Mouse (Mus musculus) kidney, postnatal 0 days (tissue): ENCODE results near the gene Odf4. TPM values are rescaled to one million over a fixed set of nuclear protein-coding genes. Genes with fewer than 3 reads are reported as not detected.
A peak's percentile ranks its signal among the peaks of the same experiment; 100 is the strongest.
"Not testable (repeated sequence)": the region's sequence is repeated elsewhere in the genome, so short reads cannot be mapped to it uniquely, and the experiment has no call there.

Experiments
- ATAC-seq: fragments of 200-750 bp; cut with Nextera tagmentation; replicated peaks from 2 replicates; pipeline ENCODE4 v1.8.0; 2017; ENCODE audit warnings: low read depth, moderate number of reproducible peaks, moderate TSS enrichment, moderate library complexity; ENCODE audit not compliant: low FRiP score
- DNase-seq: peaks from one replicate; pipeline ENCODE4 v3.0.0-alpha.2; 2016; ENCODE audit warnings: low spot score
- H3K27ac ChIP-seq: fragments of 300-500 bp; sonication (generic); 2 replicates; pipeline ENCODE4 v1.5.1; 2014; ENCODE audit warnings: mild to moderate bottlenecking
- H3K27me3 ChIP-seq: fragments of 300-500 bp; sonication (generic); 2 replicates; pipeline ENCODE4 v1.6.1; 2014; ENCODE audit warnings: low read length, mixed read lengths; ENCODE audit not compliant: insufficient read depth
- H3K36me3 ChIP-seq: fragments of 300-500 bp; sonication (generic); 2 replicates; pipeline ENCODE4 v1.6.1; 2014; ENCODE audit warnings: low read length, mixed read lengths; ENCODE audit not compliant: insufficient read depth
- H3K4me1 ChIP-seq: fragments of 300-500 bp; sonication (generic); replicated peaks from 2 replicates; pipeline ENCODE4 v1.6.1; 2014; ENCODE audit warnings: antibody characterized with exemption, low read length, mixed read lengths; ENCODE audit not compliant: insufficient read depth
- H3K4me2 ChIP-seq: fragments of 300-500 bp; sonication (generic); 2 replicates; pipeline ENCODE4 v1.6.1; 2014; ENCODE audit warnings: mild to moderate bottlenecking, low read length, moderate library complexity, mixed read lengths
- H3K4me3 ChIP-seq: fragments of 300-500 bp; sonication (generic); replicated peaks from 2 replicates; pipeline ENCODE4 v1.5.1; 2014; ENCODE audit warnings: low read depth, low read length
- H3K9ac ChIP-seq: fragments of 300-500 bp; sonication (generic); 2 replicates; pipeline ENCODE4 v1.6.1; 2014; ENCODE audit warnings: low read depth, low read length
- H3K9me3 ChIP-seq: fragments of 300-500 bp; sonication (generic); replicated peaks from 2 replicates; pipeline ENCODE4 v1.6.1; 2016; ENCODE audit warnings: low read length, inconsistent platforms, mixed read lengths
- CTCF ChIP-seq: IDR thresholded peaks from 2 replicates; pipeline ENCODE4 v1.5.1; 2016; ENCODE audit warnings: antibody characterized with exemption, low read depth, mild to moderate bottlenecking, moderate library complexity
- WGBS: fragments of 180-500 bp; shearing (Covaris S2); extraction: QIAGEN DNeasy Blood & Tissue Kit; methylation state at CpG from one replicate; pipeline ENCODE4 v1.1.7; 2014; 5-methylcytosine and 5-hydroxymethylcytosine counted together
- polyA plus RNA-seq: library from polyadenylated mRNA; unstranded; fragments of >200 nt; fragmentation: Nextera tagmentation; extraction: Ambion mirVana; gene quantifications from 2 replicates; pipeline ENCODE4 v1.2.1, GENCODE M21; 2015

Gene Odf4
- polyA plus RNA-seq, 1 experiment from 2014 or later = 0.29 TPM

DNA sequence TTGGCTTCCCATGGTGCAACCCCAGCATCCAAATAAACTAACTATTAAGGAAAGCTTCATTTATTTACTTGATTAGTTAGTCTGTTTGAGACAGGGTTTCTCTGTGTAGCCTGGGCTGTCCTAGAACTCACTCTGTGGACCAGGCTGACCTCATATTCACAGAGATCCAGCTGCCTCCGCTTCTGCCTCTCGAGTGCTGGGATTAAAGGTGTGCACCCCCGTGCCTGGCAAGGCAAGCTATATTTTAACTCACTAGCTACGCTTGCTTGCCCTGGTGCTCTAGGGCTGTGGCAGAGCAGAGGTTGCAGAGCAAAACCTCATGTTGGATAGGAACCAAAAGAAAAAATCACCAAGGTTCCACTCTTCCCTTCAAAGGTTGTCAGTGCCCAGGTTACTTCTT lies 13.6 kb upstream of the Odf4 start:
- Histone ChIP-seq H3K4me3 (peak overlapping the region; percentile 48), H3K9ac (peak overlapping the region; percentile 64), H3K27me3 (no peaks in the 10 kb centered on the region), H3K4me1 (no peaks in the 10 kb centered on the region), H3K9me3 (no peaks in the 10 kb centered on the region), H3K36me3 (no peaks in the 10 kb centered on the region), H3K27ac (peak overlapping the region; percentile 72), H3K4me2 (peak overlapping the region; percentile 71)
- WGBS = 29% methylated on average over 4 of the region's 4 CpGs
- no peak for TF ChIP-seq CTCF
- DNase-seq (peak; percentile 21), ATAC-seq (peak; percentile 33)

DNA sequence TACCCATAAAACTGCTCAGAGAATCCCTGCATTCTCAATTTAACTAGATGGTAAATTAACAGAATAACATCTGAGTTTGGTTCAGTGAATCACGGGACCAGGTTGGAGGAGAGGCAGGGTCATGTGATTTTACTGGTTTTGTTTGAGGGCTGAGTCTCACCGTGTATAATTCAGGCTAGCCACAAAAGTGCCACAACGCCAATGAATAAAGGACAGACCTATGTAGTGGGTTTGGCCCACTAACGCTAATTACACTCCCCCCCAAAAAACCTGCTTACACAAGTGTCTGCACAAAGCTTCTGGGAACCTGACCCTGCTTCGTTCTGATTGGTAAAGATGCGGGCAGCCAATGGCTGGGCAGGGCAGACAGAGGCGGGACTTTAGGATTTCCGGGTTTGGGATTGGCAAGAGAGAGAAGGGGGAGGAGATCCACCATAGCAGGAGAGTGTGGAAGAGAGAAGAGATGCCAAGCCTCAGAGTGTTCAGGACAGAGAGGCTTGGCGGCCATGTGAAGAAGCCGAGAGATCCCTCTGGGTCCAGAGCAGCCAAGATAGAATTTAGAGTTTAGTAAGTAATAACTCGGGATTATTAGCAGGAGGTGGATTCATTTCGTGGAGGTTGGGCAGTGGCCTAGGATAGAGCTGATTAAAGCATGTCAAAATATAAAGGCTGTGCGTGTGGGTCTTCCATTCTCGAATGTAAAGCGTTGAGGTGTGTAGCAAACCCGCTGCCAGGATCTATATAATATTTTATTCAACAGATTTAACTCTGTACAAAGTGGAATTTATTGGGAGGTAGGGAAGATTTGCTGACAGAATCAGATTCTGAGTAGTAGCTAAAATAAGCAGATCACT lies 12.8 kb upstream of the Odf4 start:
- H3K27ac ChIP-seq = peak overlapping the region; percentile 72
- no peak for TF ChIP-seq CTCF
- no peaks in the 10 kb centered on the region for H3K27me3 ChIP-seq
- ATAC-seq = peak; percentile 97
- no peaks in the 10 kb centered on the region for H3K4me1 ChIP-seq
- 3% methylated on average over 16 of the region's 16 CpGs for WGBS
- peak overlapping the region; percentile 64 for H3K9ac ChIP-seq
- H3K36me3 ChIP-seq = no peaks in the 10 kb centered on the region
- no peaks in the 10 kb centered on the region for H3K9me3 ChIP-seq
- peak; percentile 98 for DNase-seq
- H3K4me3 ChIP-seq = peak overlapping the region; percentile 48
- H3K4me2 ChIP-seq = peak overlapping the region; percentile 71

DNA sequence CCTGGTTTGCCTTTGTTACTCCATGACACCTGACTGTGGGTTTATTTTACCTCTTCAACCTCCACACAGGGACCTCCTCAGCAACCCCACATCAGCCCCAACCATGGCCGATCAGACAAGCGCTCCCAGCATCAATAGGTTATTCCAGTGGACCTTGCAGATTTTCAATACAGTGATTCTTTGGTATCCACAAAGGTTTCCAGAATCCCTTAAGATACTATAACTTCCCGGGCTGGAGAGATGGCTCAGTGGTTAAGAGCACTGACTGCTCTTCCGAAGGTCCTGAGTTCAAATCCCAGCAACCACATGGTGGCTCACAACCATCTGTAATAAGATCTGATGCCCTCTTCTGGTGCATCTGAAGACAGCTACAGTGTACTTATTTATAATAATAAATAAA lies 10.1 kb upstream of the Odf4 start:
- not testable (repeated sequence) for H3K4me3 ChIP-seq, H3K4me1 ChIP-seq, H3K4me2 ChIP-seq, DNase-seq, H3K27ac ChIP-seq, H3K36me3 ChIP-seq, H3K9ac ChIP-seq, H3K9me3 ChIP-seq, H3K27me3 ChIP-seq, ATAC-seq
- WGBS = 88% methylated on average over 4 of the region's 4 CpGs

DNA sequence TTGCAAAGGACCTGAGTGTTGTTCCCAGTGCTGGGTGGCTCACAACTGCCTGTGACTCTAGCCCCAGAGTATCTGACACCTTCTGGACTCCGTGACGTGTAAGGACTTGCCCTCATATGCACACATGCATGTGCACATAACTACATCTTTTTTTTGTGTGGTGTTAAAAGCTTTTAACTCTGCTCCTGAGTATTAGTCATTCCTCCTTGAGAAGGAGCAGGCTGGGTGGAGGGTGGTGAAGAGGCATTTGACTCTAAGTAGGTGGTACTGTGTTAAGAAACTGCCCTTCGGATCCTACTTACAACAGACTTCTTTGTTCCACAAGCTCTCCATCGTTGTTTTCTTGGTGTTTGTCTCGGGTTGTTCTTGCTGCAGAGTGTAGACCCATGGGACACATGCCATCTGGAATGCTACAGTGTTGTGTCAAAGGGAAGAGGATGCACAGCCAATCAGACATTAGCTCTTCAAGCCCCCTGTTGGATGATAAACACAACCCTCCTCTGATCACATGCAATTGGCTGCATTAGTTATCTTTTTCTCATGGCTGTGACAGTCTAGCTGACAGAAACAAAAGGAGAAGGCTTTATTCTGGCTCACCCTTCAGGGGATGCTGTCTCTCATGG lies 7.1 kb upstream of the Odf4 start:
- Histone ChIP-seq H3K27ac (no peak overlapping the region), H3K27me3 (no peaks in the 10 kb centered on the region), H3K4me3 (no peak overlapping the region), H3K36me3 (no peaks in the 10 kb centered on the region), H3K4me2 (no peak overlapping the region), H3K4me1 (no peaks in the 10 kb centered on the region), H3K9me3 (no peaks in the 10 kb centered on the region), H3K9ac (no peak overlapping the region)
- TF ChIP-seq CTCF = no peak
- WGBS = 84% methylated on average over 5 of the region's 5 CpGs
- DNase-seq (no peak), ATAC-seq (no peak)

- Histone ChIP-seq H3K4me2 (no peak overlapping the region), H3K4me3 (no peak overlapping the region), H3K36me3 (no peaks in the 10 kb centered on the region), H3K9me3 (no peaks in the 10 kb centered on the region), H3K27ac (no peak overlapping the region), H3K9ac (no peak overlapping the region), H3K4me1 (no peaks in the 10 kb centered on the region), H3K27me3 (no peaks in the 10 kb centered on the region)
- ATAC-seq (no peak), DNase-seq (no peak)
- no peak for TF ChIP-seq CTCF
- WGBS = 78% methylated on average over 6 of the region's 6 CpGs
Observed at GRCm38 (mm10) chr11:68929947-68930346, 3.1 kb upstream of the Odf4 start.

GRCm38 (mm10) chr11:68924749-68925148 lies 2.1 kb downstream of the Odf4 start:
- Histone ChIP-seq H3K27ac (no peak overlapping the region), H3K27me3 (no peaks in the 10 kb centered on the region), H3K9ac (no peak overlapping the region), H3K9me3 (no peaks in the 10 kb centered on the region), H3K4me3 (no peak overlapping the region), H3K4me1 (no peaks in the 10 kb centered on the region; the same call in 1 of the 2 replicates), H3K4me2 (no peak overlapping the region), H3K36me3 (no peaks in the 10 kb centered on the region)
- TF ChIP-seq CTCF = no peak
- DNase-seq (no peak), ATAC-seq (no peak)
- 78% methylated on average over 2 of the region's 2 CpGs for WGBS
